Mouse (Mus musculus): ENCODE measurements around the gene B9d1. TPM values are rescaled to one million over a fixed set of nuclear protein-coding genes. Genes with fewer than 3 reads are reported as not detected.

Gene B9d1
- 34.4 and 37.3 TPM in 2 replicates for polyA plus RNA-seq (2014; fragmentation: Nextera tagmentation; extraction: Ambion mirVana)

DNA sequence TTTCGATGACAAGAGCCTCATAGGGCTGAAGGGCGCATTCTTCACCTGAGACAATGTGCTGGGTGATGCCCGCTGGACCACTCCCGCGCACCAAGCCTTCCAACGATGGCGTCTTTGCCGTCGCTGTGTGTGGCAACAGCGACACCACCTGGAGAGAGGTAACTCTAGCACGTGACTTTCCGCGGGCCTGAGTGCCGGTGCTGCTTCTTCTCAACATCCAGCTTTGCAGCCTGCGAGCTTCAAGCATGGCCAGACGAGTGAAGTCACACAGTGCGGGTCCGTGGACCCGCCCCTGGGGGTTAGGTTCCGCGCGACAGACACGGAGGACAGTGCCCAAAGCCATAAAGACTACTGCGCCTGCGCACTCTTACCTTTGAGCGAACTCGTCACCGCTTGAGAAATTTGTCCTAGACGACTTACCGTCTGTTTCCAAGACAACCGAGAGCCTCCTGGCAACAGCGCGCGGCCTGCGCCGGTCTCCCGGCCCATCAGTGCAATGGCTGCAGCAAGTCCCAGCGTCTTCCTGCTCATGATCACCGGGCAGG is at the start of gene B9d1:
TSS of gene B9d1 (plus strand) at position 432 of the 545 bp plus-strand sequence.
- WGBS, result under 1% methylated on average over 39 of the region's 39 CpGs
- H3K4me1 ChIP-seq (replicated peaks; ENCODE audit: control insufficient read depth, insufficient read depth, low read length), result 0 out of 2 replicates have a peak, but pooled peaks cover 5% of the 10 kb centered on the region
- DNase-seq (ENCODE audit: low spot score), result peak; percentile 99
- peak within 1 kb of the TSS; percentile 71 for H3K4me3 ChIP-seq (ENCODE audit: low read depth, low read length)
- H3K9me3 ChIP-seq (ENCODE audit: control insufficient read depth, low read length), result no peaks in the 10 kb centered on the region
- H3K9ac ChIP-seq (ENCODE audit: low read length), result peak within 1 kb of the TSS; percentile 72
- no peaks in the 10 kb centered on the region for H3K36me3 ChIP-seq (ENCODE audit: control insufficient read depth, insufficient read depth, low read length)
- H3K27me3 ChIP-seq (replicated peaks; ENCODE audit: control insufficient read depth, insufficient read depth, low read length), result no peaks in the 10 kb centered on the region
- H3K27ac ChIP-seq (ENCODE audit: low read depth), result peak within 1 kb of the TSS; percentile 76
- peak; percentile 90 for ATAC-seq (replicated peaks; ENCODE audit: low FRiP score, low TSS enrichment, low read depth)
- peak within 1 kb of the TSS; percentile 74 for H3K4me2 ChIP-seq (ENCODE audit: low read length)

DNA sequence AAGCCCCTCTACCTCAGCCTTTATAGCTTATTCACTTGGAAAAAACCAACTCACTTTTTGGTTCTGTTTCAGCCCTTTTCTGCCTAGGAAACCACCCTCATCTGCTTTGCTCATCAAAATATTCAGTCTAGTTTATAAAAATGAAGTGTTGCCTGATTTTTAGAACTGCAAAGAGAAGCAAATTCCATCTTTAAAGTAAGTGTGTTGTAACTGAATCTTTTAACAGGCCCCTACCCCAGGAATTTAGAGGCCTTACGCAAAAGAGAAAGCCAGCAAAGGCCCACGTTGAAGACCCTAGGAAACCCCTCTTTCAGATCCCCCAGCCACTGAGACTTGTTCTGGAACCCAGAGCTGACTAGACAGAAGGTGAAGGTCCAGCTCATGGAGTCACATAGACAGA is 40.9 kb upstream of the B9d1 start:
- DNase-seq (ENCODE audit: low spot score), result no peak
- Histone ChIP-seq H3K9ac (ENCODE audit: low read length) (no peak overlapping the region), H3K27me3 (replicated peaks; ENCODE audit: control insufficient read depth, insufficient read depth, low read length) (no peaks in the 10 kb centered on the region), H3K36me3 (ENCODE audit: control insufficient read depth, insufficient read depth, low read length) (no peaks in the 10 kb centered on the region), H3K9me3 (ENCODE audit: control insufficient read depth, low read length) (no peaks in the 10 kb centered on the region), H3K4me1 (replicated peaks; ENCODE audit: control insufficient read depth, insufficient read depth, low read length) (peaks cover 5% of the 10 kb centered on the region; the same call in 1 of the 2 replicates), H3K27ac (ENCODE audit: low read depth) (no peak overlapping the region), H3K4me3 (ENCODE audit: low read depth, low read length) (no peak overlapping the region), H3K4me2 (ENCODE audit: low read length) (no peak overlapping the region)
- 66% methylated on average over 2 of the region's 2 CpGs for WGBS
- no peak for ATAC-seq (replicated peaks; ENCODE audit: low FRiP score, low TSS enrichment, low read depth)

GRCm38 (mm10) chr11:61465422-61465821 is 39.5 kb upstream of the B9d1 start:
- no peak for ATAC-seq (replicated peaks; ENCODE audit: low FRiP score, low TSS enrichment, low read depth)
- no peaks in the 10 kb centered on the region for H3K9me3 ChIP-seq (ENCODE audit: control insufficient read depth, low read length)
- peak overlapping the region; percentile 29; the same call in 1 of the 2 replicates for H3K27ac ChIP-seq (ENCODE audit: low read depth)
- H3K4me2 ChIP-seq (ENCODE audit: low read length), result no peak overlapping the region
- 30% methylated on average over 4 of the region's 4 CpGs for WGBS
- no peak for DNase-seq (ENCODE audit: low spot score)
- H3K4me3 ChIP-seq (ENCODE audit: low read depth, low read length), result no peak overlapping the region
- peaks cover 5% of the 10 kb centered on the region; the same call in 1 of the 2 replicates for H3K4me1 ChIP-seq (replicated peaks; ENCODE audit: control insufficient read depth, insufficient read depth, low read length)
- H3K36me3 ChIP-seq (ENCODE audit: control insufficient read depth, insufficient read depth, low read length), result no peaks in the 10 kb centered on the region
- H3K9ac ChIP-seq (ENCODE audit: low read length), result no peak overlapping the region
- no peaks in the 10 kb centered on the region for H3K27me3 ChIP-seq (replicated peaks; ENCODE audit: control insufficient read depth, insufficient read depth, low read length)

DNA sequence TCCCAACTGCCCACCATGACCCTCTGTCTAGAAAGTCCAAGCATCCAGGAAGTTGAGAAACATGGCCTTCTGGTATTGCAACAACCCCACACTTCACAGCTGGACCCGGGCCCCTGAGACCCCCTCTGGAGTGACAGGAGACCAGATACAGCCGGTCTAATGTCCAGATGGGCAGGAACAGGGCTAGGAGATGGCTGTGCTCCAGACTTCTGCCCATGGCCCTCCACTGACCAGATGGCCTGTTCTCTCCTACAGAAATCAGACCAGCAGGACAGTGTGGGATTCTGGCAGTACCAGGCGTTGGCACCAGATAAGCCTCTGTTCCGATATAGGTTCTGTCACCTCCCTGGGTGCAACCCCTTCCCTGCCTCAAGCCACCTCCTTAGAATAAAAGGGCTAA is 36.4 kb upstream of the B9d1 start:
- no peak overlapping the region for H3K9ac ChIP-seq (ENCODE audit: low read length)
- H3K27me3 ChIP-seq (replicated peaks; ENCODE audit: control insufficient read depth, insufficient read depth, low read length), result no peaks in the 10 kb centered on the region
- no peak overlapping the region for H3K4me2 ChIP-seq (ENCODE audit: low read length)
- no peak for ATAC-seq (replicated peaks; ENCODE audit: low FRiP score, low TSS enrichment, low read depth)
- no peak for DNase-seq (ENCODE audit: low spot score)
- 79% methylated on average over 4 of the region's 4 CpGs for WGBS
- no peaks in the 10 kb centered on the region for H3K9me3 ChIP-seq (ENCODE audit: control insufficient read depth, low read length)
- no peak overlapping the region for H3K27ac ChIP-seq (ENCODE audit: low read depth)
- H3K36me3 ChIP-seq (ENCODE audit: control insufficient read depth, insufficient read depth, low read length), result no peaks in the 10 kb centered on the region
- H3K4me1 ChIP-seq (replicated peaks; ENCODE audit: control insufficient read depth, insufficient read depth, low read length), result peaks cover 5% of the 10 kb centered on the region; the same call in 1 of the 2 replicates
- H3K4me3 ChIP-seq (ENCODE audit: low read depth, low read length), result no peak overlapping the region

- WGBS, result 55% methylated on average over 7 of the region's 7 CpGs
- ATAC-seq (replicated peaks; ENCODE audit: low FRiP score, low TSS enrichment, low read depth), result no peak
Observed at GRCm38 (mm10) chr11:61469317-61469917, 35.5 kb upstream of the B9d1 start.

GRCm38 (mm10) chr11:61470880-61471279 is 34.1 kb upstream of the B9d1 start:
- ATAC-seq (replicated peaks; ENCODE audit: low FRiP score, low TSS enrichment, low read depth), result no peak
- H3K4me3 ChIP-seq (ENCODE audit: low read depth, low read length), result no peak overlapping the region
- no peak overlapping the region for H3K27ac ChIP-seq (ENCODE audit: low read depth)
- H3K4me2 ChIP-seq (ENCODE audit: low read length), result no peak overlapping the region
- no peak overlapping the region for H3K9ac ChIP-seq (ENCODE audit: low read length)
- H3K4me1 ChIP-seq (replicated peaks; ENCODE audit: control insufficient read depth, insufficient read depth, low read length), result no peaks in the 10 kb centered on the region
- no peaks in the 10 kb centered on the region for H3K9me3 ChIP-seq (ENCODE audit: control insufficient read depth, low read length)
- no peaks in the 10 kb centered on the region for H3K36me3 ChIP-seq (ENCODE audit: control insufficient read depth, insufficient read depth, low read length)
- no peaks in the 10 kb centered on the region for H3K27me3 ChIP-seq (replicated peaks; ENCODE audit: control insufficient read depth, insufficient read depth, low read length)
- no peak for DNase-seq (ENCODE audit: low spot score)

More at GRCm38 (mm10) chr11:61469317-61469917, 35.5 kb upstream of the B9d1 start:
- H3K27ac ChIP-seq (ENCODE audit: low read depth), result no peak overlapping the region
- no peak overlapping the region for H3K4me3 ChIP-seq (ENCODE audit: low read depth, low read length)
- H3K9ac ChIP-seq (ENCODE audit: low read length), result no peak overlapping the region
- H3K4me1 ChIP-seq (replicated peaks; ENCODE audit: control insufficient read depth, insufficient read depth, low read length), result peaks cover 5% of the 10 kb centered on the region; the same call in 1 of the 2 replicates
- no peak overlapping the region for H3K4me2 ChIP-seq (ENCODE audit: low read length)
- H3K27me3 ChIP-seq (replicated peaks; ENCODE audit: control insufficient read depth, insufficient read depth, low read length), result no peaks in the 10 kb centered on the region
- DNase-seq (ENCODE audit: low spot score), result no peak
- H3K36me3 ChIP-seq (ENCODE audit: control insufficient read depth, insufficient read depth, low read length), result no peaks in the 10 kb centered on the region
- H3K9me3 ChIP-seq (ENCODE audit: control insufficient read depth, low read length), result no peaks in the 10 kb centered on the region

DNA sequence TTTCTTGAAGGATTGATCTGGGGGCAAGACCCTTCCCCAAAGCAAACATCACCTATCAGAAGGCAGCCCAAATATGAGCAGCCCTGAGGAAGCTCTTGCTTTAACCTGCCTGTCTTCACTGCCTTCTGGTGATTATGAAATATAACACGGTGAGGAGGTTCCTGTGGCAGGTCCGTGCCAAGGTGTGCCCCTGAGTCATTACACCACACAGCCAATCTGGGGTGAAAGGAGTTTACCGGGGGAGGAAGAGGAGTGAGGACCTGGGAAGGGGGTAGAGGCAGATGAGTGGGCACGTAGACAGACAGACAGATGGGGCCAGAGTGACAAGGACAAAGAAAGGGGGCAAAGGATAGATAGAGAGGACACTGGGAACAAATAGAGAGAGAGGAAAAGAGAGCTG is 31.3 kb upstream of the B9d1 start:
- no peaks in the 10 kb centered on the region for H3K27me3 ChIP-seq (replicated peaks; ENCODE audit: control insufficient read depth, insufficient read depth, low read length)
- WGBS, result 70% methylated on average over 4 of the region's 4 CpGs
- no peak overlapping the region for H3K27ac ChIP-seq (ENCODE audit: low read depth)
- H3K9ac ChIP-seq (ENCODE audit: low read length), result no peak overlapping the region
- no peak overlapping the region for H3K4me3 ChIP-seq (ENCODE audit: low read depth, low read length)
- no peaks in the 10 kb centered on the region for H3K9me3 ChIP-seq (ENCODE audit: control insufficient read depth, low read length)
- DNase-seq (ENCODE audit: low spot score) (no peak), ATAC-seq (replicated peaks; ENCODE audit: low FRiP score, low TSS enrichment, low read depth) (no peak)
- no peaks in the 10 kb centered on the region; the same call in 1 of the 2 replicates for H3K4me1 ChIP-seq (replicated peaks; ENCODE audit: control insufficient read depth, insufficient read depth, low read length)
- H3K36me3 ChIP-seq (ENCODE audit: control insufficient read depth, insufficient read depth, low read length), result no peaks in the 10 kb centered on the region
- no peak overlapping the region for H3K4me2 ChIP-seq (ENCODE audit: low read length)

DNA sequence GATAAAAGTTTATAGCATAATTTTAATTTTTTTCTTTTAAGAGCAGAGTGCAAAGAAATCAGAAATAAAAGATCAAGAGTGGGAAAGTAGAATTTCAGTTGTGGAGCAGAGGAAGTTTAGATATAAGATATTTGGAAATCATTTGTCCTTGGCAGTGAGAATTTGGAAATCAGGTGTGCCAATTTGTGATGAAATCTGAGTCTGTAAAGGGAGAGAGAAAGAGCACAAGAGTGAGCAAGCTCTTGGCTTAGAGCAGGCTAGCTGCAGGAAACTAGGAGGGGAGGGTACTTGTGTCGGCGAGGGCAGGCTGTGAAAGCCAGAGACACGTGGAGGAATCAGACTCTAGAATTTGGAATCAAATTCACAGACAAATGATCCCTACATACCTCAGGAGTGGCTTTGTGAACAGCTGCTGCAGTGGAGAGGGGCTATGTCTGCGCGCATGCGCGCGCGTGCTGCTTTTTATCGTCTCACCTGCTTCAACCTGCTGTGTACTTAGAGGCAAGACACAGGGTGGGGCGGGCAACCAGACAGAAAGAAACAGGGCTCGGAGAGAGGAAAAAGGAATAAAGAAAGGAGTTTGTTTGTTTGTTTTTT is 28.1 kb upstream of the B9d1 start:
- Histone ChIP-seq H3K4me2 (ENCODE audit: low read length) (peak overlapping the region; percentile 16; the same call in 1 of the 2 replicates), H3K36me3 (ENCODE audit: control insufficient read depth, insufficient read depth, low read length) (no peaks in the 10 kb centered on the region), H3K4me1 (replicated peaks; ENCODE audit: control insufficient read depth, insufficient read depth, low read length) (peaks cover 7% of the 10 kb centered on the region), H3K9ac (ENCODE audit: low read length) (no peak overlapping the region), H3K27me3 (replicated peaks; ENCODE audit: control insufficient read depth, insufficient read depth, low read length) (no peaks in the 10 kb centered on the region), H3K9me3 (ENCODE audit: control insufficient read depth, low read length) (no peaks in the 10 kb centered on the region), H3K4me3 (ENCODE audit: low read depth, low read length) (no peak overlapping the region), H3K27ac (ENCODE audit: low read depth) (no peak overlapping the region)
- 39% methylated on average over 12 of the region's 12 CpGs for WGBS
- ATAC-seq (replicated peaks; ENCODE audit: low FRiP score, low TSS enrichment, low read depth) (no peak), DNase-seq (ENCODE audit: low spot score) (no peak)

Data from intestine, embryonic 14.5 days (tissue).